Mouse (Mus musculus): ENCODE measurements around the gene Gbf1.

The Gbf1 gene

DNA sequence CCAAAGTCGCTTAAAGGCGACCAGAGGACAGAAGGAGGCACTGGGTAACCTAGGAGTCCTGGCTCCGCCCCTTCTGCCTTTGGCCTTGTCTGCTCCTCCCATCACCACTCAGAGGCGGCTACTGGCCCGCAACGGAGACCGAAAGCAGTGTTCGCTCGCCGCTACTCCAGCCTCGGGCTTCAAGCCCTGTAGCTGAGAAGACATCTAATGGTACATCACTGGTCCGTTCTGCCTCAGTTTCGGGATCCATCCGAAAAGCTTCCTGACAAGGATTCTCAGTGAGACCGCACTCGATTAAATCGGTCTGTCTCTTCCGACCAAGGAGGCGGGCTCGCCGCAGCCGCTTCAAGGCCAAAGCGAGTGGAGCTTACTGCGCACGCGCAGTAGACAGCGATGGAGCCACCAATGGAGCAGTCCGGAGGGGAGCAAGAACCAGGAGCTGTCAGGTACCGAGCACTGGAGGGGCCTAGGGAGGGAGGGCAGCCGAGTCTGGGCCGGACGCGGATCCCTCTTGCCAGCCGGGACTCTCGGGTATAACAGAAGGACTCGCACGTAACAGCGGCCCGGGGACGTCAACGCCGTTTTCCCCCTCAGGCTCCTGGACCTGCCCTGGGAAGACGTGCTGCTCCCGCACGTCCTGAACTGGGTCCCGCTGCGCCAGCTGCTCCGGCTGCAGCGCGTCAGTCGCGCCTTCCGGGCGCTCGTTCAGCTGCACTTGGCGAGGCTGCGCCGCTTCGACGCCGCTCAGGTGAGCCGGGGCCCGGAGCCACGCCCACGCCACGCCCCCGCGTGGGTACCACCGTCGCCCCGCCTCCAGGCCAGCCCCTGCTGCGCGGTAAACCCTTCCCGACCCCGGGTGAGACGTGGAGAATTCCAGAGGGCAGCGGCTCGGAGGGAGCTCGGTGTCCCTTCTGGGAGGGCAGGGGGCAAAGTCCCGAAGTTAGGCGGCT, 176.0 kb downstream of the Gbf1 start, which contains the start of gene Fbxl15:
Gene Fbxl15 (plus strand): TSS at position 104 of the 950 bp plus-strand sequence.
- peak; percentile 95 for DNase-seq (ENCODE audit: extremely low spot score, low spot score)

DNA sequence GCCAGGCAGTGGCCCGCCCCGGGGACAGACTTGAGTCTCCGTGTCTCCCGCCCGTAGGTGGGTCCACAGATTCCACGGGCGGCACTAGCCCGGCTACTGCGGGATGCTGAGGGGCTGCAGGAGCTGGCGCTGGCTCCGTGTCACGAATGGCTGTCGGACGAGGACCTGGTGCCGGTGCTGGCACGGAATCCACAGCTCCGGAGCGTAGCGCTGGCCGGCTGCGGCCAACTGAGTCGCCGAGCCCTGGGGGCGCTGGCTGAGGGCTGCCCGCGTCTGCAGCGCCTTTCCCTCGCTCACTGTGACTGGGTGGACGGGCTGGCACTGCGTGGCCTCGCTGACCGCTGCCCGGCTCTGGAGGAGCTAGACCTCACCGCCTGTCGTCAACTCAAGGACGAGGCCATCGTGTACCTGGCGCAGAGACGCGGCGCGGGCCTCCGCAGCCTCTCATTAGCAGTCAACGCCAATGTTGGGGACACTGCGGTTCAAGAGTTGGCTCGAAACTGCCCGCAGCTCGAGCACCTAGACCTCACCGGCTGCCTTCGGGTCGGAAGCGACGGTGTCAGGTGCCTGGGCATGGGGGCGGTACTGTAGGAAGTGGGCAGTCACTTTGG, 176.8 kb downstream of the Gbf1 start:
- no peak for DNase-seq (ENCODE audit: extremely low spot score, low spot score)

DNA sequence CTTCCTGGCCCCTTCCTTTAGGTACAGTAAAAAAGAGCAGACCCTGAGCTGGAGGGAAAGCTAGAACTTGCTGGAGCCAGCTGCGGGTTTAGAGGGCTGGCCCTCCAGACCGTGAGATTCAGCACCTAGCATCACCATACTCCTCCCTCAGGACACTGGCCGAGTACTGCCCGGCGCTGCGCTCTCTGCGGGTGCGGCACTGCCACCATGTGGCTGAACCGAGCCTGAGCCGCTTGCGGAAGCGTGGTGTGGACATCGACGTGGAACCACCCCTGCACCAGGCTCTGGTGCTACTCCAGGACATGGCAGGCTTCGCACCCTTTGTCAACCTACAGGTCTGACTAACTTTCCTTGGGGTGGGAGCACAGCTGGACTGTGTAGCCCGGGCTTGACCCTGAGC, 177.6 kb downstream of the Gbf1 start:
- DNase-seq (ENCODE audit: extremely low spot score, low spot score): peak; percentile 79

DNA sequence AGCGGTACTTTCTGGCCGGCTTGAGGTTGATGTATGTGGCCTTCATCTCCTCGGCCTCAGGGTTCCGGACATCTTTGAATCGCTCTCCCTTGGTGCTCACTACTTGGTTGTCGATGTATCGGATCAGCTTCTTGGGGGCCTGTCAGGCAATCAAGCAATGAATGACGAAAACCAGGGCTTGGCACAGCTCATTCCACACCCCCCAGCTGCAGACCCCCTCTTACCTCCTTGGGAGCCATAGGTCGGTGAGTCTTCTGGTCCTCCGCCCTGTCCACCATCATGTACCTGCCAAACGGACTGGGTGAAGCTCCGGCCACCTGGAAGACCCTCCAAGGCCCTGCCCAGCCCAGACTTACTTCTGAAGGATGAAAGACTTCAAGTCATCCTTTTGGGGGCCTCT, 178.4 kb downstream of the Gbf1 start:
- no peak for DNase-seq (ENCODE audit: extremely low spot score, low spot score)

DNA sequence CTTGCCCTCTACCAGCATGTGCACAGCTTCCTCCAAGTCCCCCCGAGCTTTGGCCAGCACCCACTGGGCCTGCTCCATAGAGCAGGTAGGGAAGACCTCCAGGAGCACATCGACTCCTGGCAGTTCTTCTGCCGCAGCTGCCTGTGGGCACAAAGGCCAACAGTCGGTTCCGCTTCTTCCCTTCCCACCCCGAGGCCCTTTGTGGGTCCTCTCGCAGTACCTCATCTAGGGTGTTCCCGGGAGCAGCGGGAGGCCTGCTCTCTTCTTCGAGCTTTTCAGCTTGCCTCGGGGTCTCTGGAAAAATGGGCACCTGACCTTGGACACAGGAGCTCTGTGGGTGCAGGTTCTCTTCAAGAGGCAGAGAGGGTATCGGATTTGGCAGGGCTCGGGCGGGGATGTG, 179.0 kb downstream of the Gbf1 start:
- no peak for DNase-seq (ENCODE audit: extremely low spot score, low spot score)

DNA sequence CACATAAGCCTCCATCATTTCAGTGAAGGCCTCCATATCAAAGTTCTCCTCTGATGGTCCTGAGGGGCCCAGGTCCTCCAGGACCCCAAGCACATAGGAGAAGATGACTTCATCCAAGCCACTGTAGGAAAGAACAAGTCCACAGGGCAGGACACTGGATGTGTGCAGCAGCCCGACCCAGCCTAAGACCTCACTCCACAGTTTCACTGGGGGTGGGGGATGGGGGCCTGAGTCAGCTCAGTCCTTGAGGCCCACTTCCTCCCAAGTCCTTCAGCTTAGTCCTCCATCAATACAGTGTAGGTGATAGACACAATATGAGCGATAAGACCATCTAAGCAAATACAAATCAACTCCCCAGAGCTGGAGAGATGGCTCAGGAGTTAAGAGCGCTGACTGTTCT, 179.6 kb downstream of the Gbf1 start:
- DNase-seq (ENCODE audit: extremely low spot score, low spot score): no peak

DNA sequence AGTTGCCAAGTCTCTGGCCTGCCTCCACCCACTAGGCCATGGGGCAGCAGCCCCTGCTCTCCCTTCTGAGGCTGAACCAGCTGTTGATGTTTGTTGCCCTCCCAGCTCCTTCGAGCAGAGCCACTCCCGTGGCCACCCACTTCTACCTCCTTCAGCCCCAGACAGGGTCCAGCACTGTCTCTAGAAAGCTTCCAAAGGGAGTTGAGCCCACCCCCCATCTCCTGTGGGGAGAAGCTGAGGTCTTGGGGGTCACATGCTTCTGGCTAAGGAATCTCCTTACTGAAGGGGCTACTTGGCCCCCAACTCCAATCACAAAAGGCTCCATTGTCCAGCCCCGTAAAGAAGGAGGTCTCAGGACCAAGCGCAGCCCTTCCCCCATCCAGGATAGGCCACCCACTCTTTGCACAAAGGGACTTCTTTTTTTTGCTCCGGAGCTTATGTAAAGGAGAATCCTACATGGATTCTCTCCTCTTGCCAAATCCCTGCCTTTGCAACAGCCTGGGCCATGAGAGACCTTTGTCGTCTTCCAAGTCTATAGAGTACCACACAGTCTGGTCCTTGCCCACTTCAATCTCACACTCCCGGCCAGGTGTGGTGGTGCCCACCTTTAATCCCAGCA, 180.5 kb downstream of the Gbf1 start:
- DNase-seq (ENCODE audit: extremely low spot score, low spot score): no peak

DNA sequence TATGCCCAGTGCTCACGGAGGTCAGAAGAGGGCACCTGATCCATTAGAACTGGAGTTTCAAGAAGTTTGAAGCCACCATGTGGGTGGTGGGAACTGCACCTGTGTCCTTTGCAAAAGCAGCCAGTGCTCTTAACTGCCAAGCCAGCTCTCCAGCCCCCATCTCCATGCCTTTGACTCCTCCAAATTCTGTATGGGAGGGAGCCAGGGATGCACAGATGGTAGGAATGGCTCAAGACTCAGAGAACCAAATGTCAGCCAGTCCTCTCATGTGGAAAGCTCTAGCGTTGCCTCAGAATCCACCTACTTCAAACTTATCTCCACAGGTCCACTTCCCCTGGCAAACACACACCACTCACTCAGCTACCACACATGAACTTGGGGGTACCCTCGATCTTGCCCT, 181.6 kb downstream of the Gbf1 start:
- no peak for DNase-seq (ENCODE audit: extremely low spot score, low spot score)
